Mouse (Mus musculus) limb, embryonic 15.5 days (tissue): ENCODE measurements around the gene Smarca2. TPM values are rescaled to one million over a fixed set of nuclear protein-coding genes. Genes with fewer than 3 reads are reported as not detected.

Source experiments
- ATAC-seq: fragments of 200-750 bp; cut with Nextera tagmentation; 2 replicates; pipeline ENCODE4 v1.8.0; 2017; ENCODE audit warnings: low read depth, moderate TSS enrichment; ENCODE audit not compliant: insufficient number of reproducible peaks, low FRiP score, low TSS enrichment
- H3K27ac ChIP-seq: fragments of 300-500 bp; sonication (generic); 2 replicates; pipeline ENCODE4 v1.5.1; 2015; ENCODE audit warnings: moderate library complexity, mild to moderate bottlenecking, inconsistent platforms
- H3K27me3 ChIP-seq: fragments of 300-500 bp; sonication (generic); 2 replicates; pipeline ENCODE4 v1.6.1; 2015; ENCODE audit warnings: inconsistent platforms
- H3K36me3 ChIP-seq: fragments of 300-500 bp; sonication (generic); 2 replicates; pipeline ENCODE4 v1.6.1; 2015; ENCODE audit warnings: inconsistent platforms
- H3K4me1 ChIP-seq: fragments of 300-500 bp; sonication (generic); 2 replicates; pipeline ENCODE4 v1.6.1; 2015; ENCODE audit warnings: inconsistent platforms
- H3K4me2 ChIP-seq: fragments of 300-500 bp; sonication (generic); 2 replicates; pipeline ENCODE4 v1.6.1; 2015; ENCODE audit warnings: mild to moderate bottlenecking, inconsistent platforms
- H3K4me3 ChIP-seq: fragments of 300-500 bp; sonication (generic); 2 replicates; pipeline ENCODE4 v1.5.1; 2015; ENCODE audit warnings: mild to moderate bottlenecking, inconsistent platforms
- H3K9ac ChIP-seq: fragments of 300-500 bp; sonication (generic); 2 replicates; pipeline ENCODE4 v1.6.1; 2015; ENCODE audit warnings: inconsistent platforms
- H3K9me3 ChIP-seq: fragments of 300-500 bp; sonication (generic); 2 replicates; pipeline ENCODE4 v1.6.1; 2016; ENCODE audit warnings: inconsistent platforms
- WGBS: fragments of 180-500 bp; shearing (Covaris S2); methylation state at CpG from one replicate; pipeline ENCODE4 v1.1.7; 2015; 5-methylcytosine and 5-hydroxymethylcytosine counted together
- polyA plus RNA-seq: library from polyadenylated mRNA; unstranded; fragments of >200 nt; fragmentation: Nextera tagmentation; extraction: Ambion mirVana; gene quantifications from 2 replicates; pipeline ENCODE4 v1.2.1, GENCODE M21; 2015

Smarca2 gene
- polyA plus RNA-seq, 1 experiment from 2014 or later = 68.2 TPM

DNA sequence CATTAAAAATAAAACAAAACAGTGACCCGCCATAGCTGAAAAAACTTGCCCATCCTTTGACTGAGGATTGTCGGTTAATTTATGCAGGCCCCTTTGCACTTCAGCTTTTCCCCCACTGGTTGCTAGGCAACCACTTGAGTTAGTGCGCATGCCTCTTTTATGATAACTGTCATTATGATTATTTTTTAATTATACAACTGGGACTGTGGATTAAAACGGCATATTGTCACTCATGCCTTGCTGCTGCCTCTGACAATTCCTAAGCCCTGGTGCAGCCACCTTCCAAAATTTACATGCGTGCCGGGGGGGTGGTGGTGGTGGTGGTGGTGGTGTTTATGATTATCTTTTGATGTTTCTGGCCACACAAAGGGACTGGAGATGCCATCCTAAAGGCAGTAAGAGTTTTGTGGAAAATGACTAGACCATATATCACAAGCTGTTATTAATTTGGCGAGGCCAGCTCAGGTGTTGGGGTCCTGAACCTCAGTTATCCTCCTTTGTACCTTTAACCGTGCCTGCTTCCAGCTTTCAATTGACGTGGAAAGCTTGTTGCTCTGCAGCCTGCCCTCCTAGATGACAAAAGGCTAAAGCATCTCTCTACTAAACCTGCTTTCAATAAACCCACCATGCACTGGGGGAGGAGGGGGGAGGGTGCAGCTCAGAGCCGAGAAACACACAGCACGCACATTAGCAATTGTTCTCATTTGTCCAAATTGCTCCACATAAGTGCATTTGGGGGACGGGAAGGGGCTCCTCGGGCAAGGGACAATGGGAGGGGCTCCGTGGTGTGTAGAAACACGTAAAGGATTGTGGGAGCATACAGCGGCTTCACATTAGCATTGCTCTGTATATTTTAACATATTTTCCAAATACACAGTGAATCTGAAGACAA is 165.0 kb downstream of the Smarca2 start:
- Histone ChIP-seq H3K36me3 (peaks cover 40% of the 10 kb centered on the region), H3K27me3 (no peaks in the 10 kb centered on the region), H3K9ac (no peak overlapping the region), H3K4me1 (peaks cover 5% of the 10 kb centered on the region; the same call in 1 of the 2 replicates), H3K9me3 (no peaks in the 10 kb centered on the region), H3K27ac (peak overlapping the region; percentile 3; the same call in 1 of the 2 replicates), H3K4me3 (no peak overlapping the region), H3K4me2 (no peak overlapping the region)
- ATAC-seq = no peak
- 48% methylated on average over 16 of the region's 16 CpGs for WGBS

DNA sequence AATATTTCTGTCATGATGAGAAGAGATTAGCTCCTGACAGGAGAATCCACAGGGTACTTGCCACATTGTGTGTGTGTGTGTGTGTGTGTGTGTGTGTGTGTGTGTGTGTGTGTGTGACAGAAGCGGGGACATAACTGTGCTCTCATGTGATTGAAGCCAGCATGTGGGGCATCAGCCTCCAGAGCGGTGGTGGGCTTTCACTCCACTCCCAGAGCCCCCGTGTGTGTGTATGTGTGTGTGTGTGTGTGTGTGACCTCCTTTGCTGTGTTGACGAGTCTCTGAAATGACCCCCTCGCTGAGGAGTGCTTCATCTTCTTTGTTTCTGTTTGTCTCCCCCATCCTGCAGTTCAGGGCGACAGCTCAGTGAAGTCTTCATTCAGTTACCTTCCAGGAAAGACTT is 165.7 kb downstream of the Smarca2 start:
- ATAC-seq = no peak
- peak overlapping the region; percentile 3; the same call in 1 of the 2 replicates for H3K27ac ChIP-seq
- WGBS = 64% methylated on average over 6 of the region's 6 CpGs
- H3K9ac ChIP-seq = no peak overlapping the region
- no peak overlapping the region for H3K4me3 ChIP-seq
- H3K9me3 ChIP-seq = no peaks in the 10 kb centered on the region
- H3K4me1 ChIP-seq = peaks cover 5% of the 10 kb centered on the region; the same call in 1 of the 2 replicates
- no peak overlapping the region for H3K4me2 ChIP-seq
- peaks cover 43% of the 10 kb centered on the region for H3K36me3 ChIP-seq
- H3K27me3 ChIP-seq = no peaks in the 10 kb centered on the region

DNA sequence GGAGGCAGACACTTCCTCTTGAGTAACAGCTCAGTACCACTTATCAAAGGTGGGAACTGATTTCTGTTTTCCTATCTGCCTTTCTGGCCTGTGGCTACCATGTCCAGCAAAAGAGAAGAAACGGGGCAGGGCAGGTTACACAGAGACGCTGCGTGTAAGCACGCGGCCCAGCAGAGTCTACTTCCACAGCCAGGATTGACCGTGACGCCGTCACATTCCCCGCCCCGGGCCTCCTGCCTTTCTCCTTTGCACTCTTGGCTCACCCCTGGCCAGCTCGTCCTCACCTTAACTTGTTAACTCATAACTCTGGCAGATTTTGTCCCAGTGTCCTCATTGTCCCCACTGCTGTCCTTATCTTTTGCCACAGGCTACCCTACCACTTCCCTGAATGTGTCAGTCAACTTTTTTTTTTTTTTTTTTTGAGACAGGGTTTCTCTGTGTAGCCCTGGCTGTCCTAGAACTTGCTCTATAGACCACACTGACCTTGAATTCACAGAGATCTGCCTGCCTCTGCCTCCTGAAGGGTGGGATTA is 167.3 kb downstream of the Smarca2 start:
- Histone ChIP-seq H3K27me3 (no peaks in the 10 kb centered on the region), H3K4me3 (no peak overlapping the region), H3K27ac (no peak overlapping the region), H3K4me1 (peaks cover 5% of the 10 kb centered on the region; the same call in 1 of the 2 replicates), H3K4me2 (no peak overlapping the region), H3K9me3 (no peaks in the 10 kb centered on the region), H3K9ac (no peak overlapping the region), H3K36me3 (peaks cover 57% of the 10 kb centered on the region)
- 96% methylated on average over 11 of the region's 11 CpGs for WGBS
- ATAC-seq = no peak

GRCm38 (mm10) chr19:26776066-26777025 is 171.5 kb downstream of the Smarca2 start:
- Histone ChIP-seq H3K9me3 (no peaks in the 10 kb centered on the region), H3K36me3 (peaks cover 69% of the 10 kb centered on the region), H3K27me3 (no peaks in the 10 kb centered on the region), H3K4me1 (no peaks in the 10 kb centered on the region), H3K9ac (no peak overlapping the region), H3K4me3 (no peak overlapping the region), H3K4me2 (no peak overlapping the region), H3K27ac (no peak overlapping the region)
- ATAC-seq = no peak
- 82% methylated on average over 27 of the region's 27 CpGs for WGBS

- Histone ChIP-seq H3K27ac (no peak overlapping the region), H3K4me2 (no peak overlapping the region), H3K9ac (no peak overlapping the region), H3K4me1 (no peaks in the 10 kb centered on the region), H3K27me3 (no peaks in the 10 kb centered on the region), H3K9me3 (no peaks in the 10 kb centered on the region), H3K4me3 (no peak overlapping the region), H3K36me3 (peaks cover 58% of the 10 kb centered on the region)
- 69% methylated on average over 5 of the region's 5 CpGs for WGBS
- ATAC-seq = no peak
These were observed 173.3 kb downstream of the Smarca2 start for GRCm38 (mm10) chr19:26778199-26778598.

DNA sequence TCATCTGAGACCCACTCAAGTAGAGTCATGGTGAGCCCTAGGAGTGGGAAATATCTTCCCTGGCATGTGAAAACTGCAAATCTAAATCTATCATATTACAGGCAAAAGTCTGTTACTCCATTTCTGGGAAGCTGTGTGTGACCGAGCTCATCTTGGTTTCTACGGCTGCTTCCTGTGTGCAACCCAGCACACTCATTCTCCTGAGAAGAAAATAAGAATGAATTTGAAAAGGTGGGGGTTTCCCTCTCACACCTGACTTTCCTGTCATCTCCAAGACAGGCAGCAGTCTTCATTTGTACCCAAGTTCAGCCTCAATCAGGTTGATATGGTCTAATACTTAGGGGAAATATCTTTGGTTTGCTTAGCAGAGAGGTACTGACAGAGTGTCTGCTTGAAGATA is 176.4 kb downstream of the Smarca2 start:
- no peak for ATAC-seq
- Histone ChIP-seq H3K4me2 (no peak overlapping the region), H3K36me3 (peaks cover 38% of the 10 kb centered on the region), H3K27ac (no peak overlapping the region), H3K4me3 (no peak overlapping the region), H3K9me3 (no peaks in the 10 kb centered on the region), H3K4me1 (no peaks in the 10 kb centered on the region), H3K27me3 (no peaks in the 10 kb centered on the region), H3K9ac (no peak overlapping the region)
- WGBS = 93% methylated on average over 2 of the region's 2 CpGs

GRCm38 (mm10) chr19:26788446-26788845 is 183.6 kb downstream of the Smarca2 start:
- no peak overlapping the region for H3K4me3 ChIP-seq
- H3K27ac ChIP-seq = no peak overlapping the region
- no peaks in the 10 kb centered on the region for H3K4me1 ChIP-seq
- no peak overlapping the region for H3K4me2 ChIP-seq
- no peak overlapping the region for H3K9ac ChIP-seq
- 76% methylated on average over 5 of the region's 5 CpGs for WGBS
- ATAC-seq = no peak
- H3K27me3 ChIP-seq = no peaks in the 10 kb centered on the region
- no peaks in the 10 kb centered on the region for H3K9me3 ChIP-seq
- H3K36me3 ChIP-seq = no peaks in the 10 kb centered on the region

DNA sequence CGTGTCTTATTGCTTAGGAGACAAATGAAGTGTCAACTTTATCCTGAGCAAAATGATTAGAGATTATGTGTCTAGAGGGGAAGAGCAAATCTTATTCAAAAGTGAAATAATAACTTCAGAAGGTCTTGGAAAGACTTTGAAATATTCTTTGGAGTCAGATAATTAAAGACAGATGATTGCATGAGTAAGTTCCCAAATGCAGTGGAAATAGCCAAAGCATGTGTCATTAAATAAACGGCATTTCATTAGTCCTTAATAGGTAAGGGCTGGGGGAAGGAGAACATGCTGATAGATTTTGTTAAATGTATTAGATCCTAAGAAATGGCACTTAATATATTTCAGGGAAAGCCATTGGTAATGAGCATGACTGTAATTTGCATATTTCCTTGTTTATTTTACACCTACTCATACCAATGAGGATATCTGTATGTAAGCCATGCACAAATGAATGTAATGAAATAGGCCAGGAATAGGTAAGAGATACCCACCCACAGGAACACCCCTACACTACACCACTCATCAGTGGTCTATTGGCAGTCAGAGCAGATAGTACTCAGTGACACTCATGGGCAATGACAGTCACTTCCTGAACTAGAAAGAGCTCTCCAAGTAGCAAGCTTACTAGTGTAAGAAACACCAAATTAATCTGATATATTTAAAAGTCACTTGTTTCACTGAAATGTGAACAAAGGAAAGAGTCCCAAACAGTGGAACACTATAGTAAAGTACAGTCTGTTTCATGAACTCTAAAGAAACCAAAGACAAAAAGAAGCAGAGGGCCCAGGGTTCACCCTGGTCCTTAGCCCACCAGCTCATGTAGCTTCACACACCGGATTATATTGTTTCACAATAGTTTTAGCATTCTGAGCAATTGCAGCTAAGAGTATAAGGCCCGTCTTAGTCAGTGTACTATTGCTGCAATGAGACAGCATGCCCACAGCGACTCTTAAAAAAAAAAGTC is 185.8 kb downstream of the Smarca2 start:
- Histone ChIP-seq H3K4me3 (no peak overlapping the region), H3K27me3 (no peaks in the 10 kb centered on the region), H3K27ac (no peak overlapping the region), H3K9me3 (no peaks in the 10 kb centered on the region), H3K9ac (no peak overlapping the region), H3K4me2 (no peak overlapping the region), H3K4me1 (no peaks in the 10 kb centered on the region), H3K36me3 (no peaks in the 10 kb centered on the region)
- no peak for ATAC-seq
- 67% methylated on average over 5 of the region's 5 CpGs for WGBS

DNA sequence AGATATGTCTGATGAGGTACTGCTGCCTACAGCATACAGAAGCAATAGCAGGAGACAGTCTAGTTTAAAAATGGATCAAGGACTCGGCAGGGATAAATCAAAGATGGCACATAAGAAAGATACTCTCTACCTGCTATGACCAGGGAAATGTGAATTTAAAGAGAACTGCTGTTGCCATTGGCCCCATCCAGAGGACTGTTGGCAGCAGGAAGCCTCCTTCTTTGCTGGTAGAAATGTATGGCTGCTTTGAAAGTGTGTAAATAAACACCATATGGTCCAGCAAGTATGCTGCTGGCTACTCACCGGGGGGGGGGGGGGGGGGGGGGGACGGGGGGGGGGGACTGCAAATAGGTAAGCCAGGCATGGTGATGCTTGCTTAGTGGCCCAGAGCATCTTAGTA is 189.5 kb downstream of the Smarca2 start:
- no peak overlapping the region for H3K4me2 ChIP-seq
- no peak for ATAC-seq
- H3K27ac ChIP-seq = no peak overlapping the region
- no peaks in the 10 kb centered on the region for H3K36me3 ChIP-seq
- no peaks in the 10 kb centered on the region for H3K4me1 ChIP-seq
- no peak overlapping the region for H3K4me3 ChIP-seq
- H3K9me3 ChIP-seq = no peaks in the 10 kb centered on the region
- no peak overlapping the region for H3K9ac ChIP-seq
- 28% methylated on average over 2 of the region's 3 CpGs for WGBS
- no peaks in the 10 kb centered on the region for H3K27me3 ChIP-seq

DNA sequence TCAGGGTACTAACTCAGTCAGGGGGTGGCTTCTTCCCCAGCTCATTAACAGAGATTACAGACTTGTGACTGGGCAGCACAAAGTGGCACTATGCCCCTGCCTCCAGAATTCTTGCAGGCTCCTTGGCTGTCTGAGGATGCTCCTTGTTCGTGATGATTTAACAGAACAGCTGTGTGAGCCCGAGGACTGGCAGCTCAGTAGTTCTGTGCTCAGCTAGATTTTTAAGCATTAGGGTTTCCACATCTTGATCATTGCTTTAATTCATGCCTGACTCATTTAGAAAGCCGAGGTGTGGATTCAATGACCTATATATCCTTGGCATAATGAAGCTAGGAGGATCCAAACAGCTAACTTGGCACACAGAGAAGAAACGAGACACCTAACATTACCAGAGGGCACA is 191.2 kb downstream of the Smarca2 start:
- H3K27me3 ChIP-seq = no peaks in the 10 kb centered on the region
- no peak overlapping the region for H3K4me3 ChIP-seq
- no peak for ATAC-seq
- WGBS = 74% methylated on average over 4 of the region's 4 CpGs
- no peaks in the 10 kb centered on the region for H3K9me3 ChIP-seq
- no peak overlapping the region for H3K9ac ChIP-seq
- no peak overlapping the region for H3K4me2 ChIP-seq
- no peaks in the 10 kb centered on the region for H3K4me1 ChIP-seq
- H3K27ac ChIP-seq = no peak overlapping the region
- no peaks in the 10 kb centered on the region for H3K36me3 ChIP-seq

DNA sequence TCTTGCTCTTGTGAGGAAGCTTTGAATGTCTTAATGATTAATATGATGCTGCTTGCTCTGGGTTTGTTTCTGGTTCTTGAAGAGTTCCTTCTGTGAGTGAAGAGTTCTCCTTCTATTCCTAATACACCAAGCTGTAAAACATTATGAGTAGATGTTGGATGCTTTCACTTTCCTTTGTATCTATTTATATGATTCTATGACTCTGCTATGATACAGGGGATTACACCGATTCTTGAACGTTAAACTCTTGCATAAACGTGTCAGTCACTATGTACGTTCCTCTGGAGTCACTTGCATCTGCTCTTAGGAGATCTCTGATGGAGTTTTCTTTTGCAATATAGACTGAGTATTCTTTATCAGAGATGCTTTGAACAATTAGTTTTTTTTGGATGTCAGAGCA is 199.6 kb downstream of the Smarca2 start:
- no peak overlapping the region for H3K4me2 ChIP-seq
- no peak overlapping the region for H3K27ac ChIP-seq
- H3K4me1 ChIP-seq = no peaks in the 10 kb centered on the region
- H3K36me3 ChIP-seq = no peaks in the 10 kb centered on the region
- H3K27me3 ChIP-seq = no peaks in the 10 kb centered on the region
- no peak overlapping the region for H3K4me3 ChIP-seq
- ATAC-seq = no peak
- H3K9me3 ChIP-seq = no peaks in the 10 kb centered on the region
- no peak overlapping the region for H3K9ac ChIP-seq
- WGBS = 87% methylated on average over 4 of the region's 4 CpGs
